Mouse (Mus musculus): ENCODE results near the gene C1qtnf2. TPM values are rescaled to one million over a fixed set of nuclear protein-coding genes. Genes with fewer than 3 reads are reported as not detected.

The C1qtnf2 gene
- total RNA-seq, 1 experiment = not detected

- H3K9me3 ChIP-seq (ENCODE audit: control insufficient read depth, insufficient read depth, low read depth, low read length) = no peaks in the 10 kb centered on the region
- H3K27ac ChIP-seq (ENCODE audit: insufficient read depth, low read depth, low read length, poor library complexity, severe bottlenecking) = no peak overlapping the region
- in situ Hi-C loops (cut with MboI; ENCODE audit: low sequenced_read_pairs in 2 of 2, unreplicated experiment in 2 of 2) = no loop called here
- H3K4me1 ChIP-seq (ENCODE audit: control insufficient read depth in 2 of 2, insufficient read depth in 2 of 2, low read length in 2 of 2, poor library complexity in 1 of 2) = peaks cover under 1 to 4% of the 10 kb centered on the region in 2 experiments; a peak in 2 of 4 replicates
- no peaks in the 10 kb centered on the region for H3K36me3 ChIP-seq (ENCODE audit: control insufficient read depth, insufficient read depth, low read length, poor library complexity, severe bottlenecking)
- no peak overlapping the region for H3K9ac ChIP-seq (ENCODE audit: insufficient read depth, low read depth, low read length, poor library complexity, severe bottlenecking)
- DNase-seq (ENCODE audit: low read depth, low spot score) = no peak
- no peak for TF ChIP-seq MAFK (IDR thresholded peaks at IDR 0.05; ENCODE audit: insufficient read depth, low read depth, low read length)
- no peak overlapping the region for H3K4me3 ChIP-seq (ENCODE audit: insufficient read depth in 1 of 2, low read depth in 1 of 2, low read length in 2 of 2, poor library complexity in 1 of 2, severe bottlenecking in 1 of 2)
These were observed 33.9 kb downstream of the C1qtnf2 start for GRCm38 (mm10) chr11:43507976-43508375.

GRCm38 (mm10) chr11:43509878-43510277 lies 35.8 kb downstream of the C1qtnf2 start:
- Histone ChIP-seq H3K27ac (ENCODE audit: insufficient read depth, low read depth, low read length, poor library complexity, severe bottlenecking) (no peak overlapping the region), H3K9me3 (ENCODE audit: control insufficient read depth, insufficient read depth, low read depth, low read length) (no peaks in the 10 kb centered on the region), H3K4me3 (ENCODE audit: insufficient read depth in 1 of 2, low read depth in 1 of 2, low read length in 2 of 2, poor library complexity in 1 of 2, severe bottlenecking in 1 of 2) (no peak overlapping the region), H3K4me1 (ENCODE audit: control insufficient read depth in 2 of 2, insufficient read depth in 2 of 2, low read length in 2 of 2, poor library complexity in 1 of 2) (peaks cover 1 to 10% of the 10 kb centered on the region in 2 experiments; a peak in 2 of 4 replicates), H3K36me3 (ENCODE audit: control insufficient read depth, insufficient read depth, low read length, poor library complexity, severe bottlenecking) (no peaks in the 10 kb centered on the region), H3K9ac (ENCODE audit: insufficient read depth, low read depth, low read length, poor library complexity, severe bottlenecking) (no peak overlapping the region)
- in situ Hi-C loops (cut with MboI; ENCODE audit: low sequenced_read_pairs in 2 of 2, unreplicated experiment in 2 of 2) = no loop called here
- no peak for DNase-seq (ENCODE audit: low read depth, low spot score)
- no peak for TF ChIP-seq ZC3H11A (IDR thresholded peaks at IDR 0.05; ENCODE audit: borderline replicate concordance, low read depth, low read length)
- no peak for TF ChIP-seq CHD2 (IDR thresholded peaks at IDR 0.05; ENCODE audit: low read depth, low read length)
- no peak for TF ChIP-seq ZNF384 (IDR thresholded peaks at IDR 0.05; ENCODE audit: low read depth, low read length)
- no peak for TF ChIP-seq MAFK (IDR thresholded peaks at IDR 0.05; ENCODE audit: insufficient read depth, low read depth, low read length)
- TF ChIP-seq HCFC1 (IDR thresholded peaks at IDR 0.05; ENCODE audit: borderline replicate concordance, insufficient read depth, low read length) = no peak

- H3K36me3 ChIP-seq (ENCODE audit: control insufficient read depth, insufficient read depth, low read length, poor library complexity, severe bottlenecking) = no peaks in the 10 kb centered on the region
- H3K9me3 ChIP-seq (ENCODE audit: control insufficient read depth, insufficient read depth, low read depth, low read length) = no peaks in the 10 kb centered on the region
- H3K9ac ChIP-seq (ENCODE audit: insufficient read depth, low read depth, low read length, poor library complexity, severe bottlenecking) = no peak overlapping the region
- no peak for TF ChIP-seq ZC3H11A (IDR thresholded peaks at IDR 0.05; ENCODE audit: borderline replicate concordance, low read depth, low read length)
- TF ChIP-seq ZNF384 (IDR thresholded peaks at IDR 0.05; ENCODE audit: low read depth, low read length) = no peak
- no peak for TF ChIP-seq CHD2 (IDR thresholded peaks at IDR 0.05; ENCODE audit: low read depth, low read length)
- no peak overlapping the region for H3K27ac ChIP-seq (ENCODE audit: insufficient read depth, low read depth, low read length, poor library complexity, severe bottlenecking)
- no peak overlapping the region for H3K4me3 ChIP-seq (ENCODE audit: insufficient read depth in 1 of 2, low read depth in 1 of 2, low read length in 2 of 2, poor library complexity in 1 of 2, severe bottlenecking in 1 of 2)
- no peak for DNase-seq (ENCODE audit: low read depth, low spot score)
- in situ Hi-C loops (cut with MboI; ENCODE audit: low sequenced_read_pairs in 2 of 2, unreplicated experiment in 2 of 2) = no loop called here
- peaks cover 1 to 10% of the 10 kb centered on the region in 2 experiments; a peak in 2 of 4 replicates for H3K4me1 ChIP-seq (ENCODE audit: control insufficient read depth in 2 of 2, insufficient read depth in 2 of 2, low read length in 2 of 2, poor library complexity in 1 of 2)
These were observed 38.6 kb downstream of the C1qtnf2 start for GRCm38 (mm10) chr11:43512661-43513190.

DNA sequence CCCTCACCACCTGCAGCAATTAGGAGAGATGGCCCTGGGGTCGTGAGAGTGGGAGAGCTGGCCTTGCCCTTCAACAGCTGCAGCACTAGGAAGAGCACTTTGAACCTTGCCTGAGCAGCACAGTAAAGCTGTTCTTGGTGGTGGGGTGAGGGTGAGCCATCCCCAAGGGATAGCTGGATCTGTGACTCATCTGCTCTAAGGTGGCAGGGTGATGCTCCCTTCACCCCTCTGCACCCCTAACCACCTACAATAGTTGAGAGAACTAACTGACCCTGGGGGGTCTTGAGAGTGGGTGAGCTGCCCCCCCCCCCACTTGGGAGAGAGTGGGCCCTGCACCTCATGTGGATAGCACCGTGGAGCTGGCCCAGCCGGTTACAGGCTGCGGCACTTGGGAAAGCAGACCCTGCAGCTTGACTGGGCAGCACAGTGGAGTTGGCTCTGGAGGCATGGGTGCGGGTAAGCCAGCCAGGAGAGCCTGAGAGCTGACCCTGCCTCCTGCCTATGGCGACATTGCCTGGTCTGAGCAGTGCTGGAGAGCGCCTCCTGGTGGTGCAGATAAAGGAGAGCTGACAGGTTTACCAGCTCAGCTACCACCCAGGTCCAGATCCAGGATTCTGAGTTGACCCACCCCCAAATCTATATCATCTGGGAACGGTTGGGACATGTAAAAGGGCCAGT lies 42.4 kb downstream of the C1qtnf2 start:
- Histone ChIP-seq H3K4me1 (ENCODE audit: control insufficient read depth in 2 of 2, insufficient read depth in 2 of 2, low read length in 2 of 2, poor library complexity in 1 of 2) (peaks cover 3 to 12% of the 10 kb centered on the region in 2 experiments; a peak in 2 of 4 replicates), H3K9me3 (ENCODE audit: control insufficient read depth, insufficient read depth, low read depth, low read length) (no peaks in the 10 kb centered on the region), H3K36me3 (ENCODE audit: control insufficient read depth, insufficient read depth, low read length, poor library complexity, severe bottlenecking) (no peaks in the 10 kb centered on the region), H3K4me3 (ENCODE audit: insufficient read depth in 1 of 2, low read depth in 1 of 2, low read length in 2 of 2, poor library complexity in 1 of 2, severe bottlenecking in 1 of 2) (no peak overlapping the region), H3K9ac (ENCODE audit: insufficient read depth, low read depth, low read length, poor library complexity, severe bottlenecking) (no peak overlapping the region), H3K27ac (ENCODE audit: insufficient read depth, low read depth, low read length, poor library complexity, severe bottlenecking) (no peak overlapping the region; the same call in 1 of the 2 replicates)
- in situ Hi-C loops (cut with MboI; ENCODE audit: low sequenced_read_pairs in 2 of 2, unreplicated experiment in 2 of 2) = no loop called here
- TF ChIP-seq ZNF384 (IDR thresholded peaks at IDR 0.05; ENCODE audit: low read depth, low read length) = no peak
- TF ChIP-seq ZC3H11A (IDR thresholded peaks at IDR 0.05; ENCODE audit: borderline replicate concordance, low read depth, low read length) = no peak
- TF ChIP-seq MAFK (IDR thresholded peaks at IDR 0.05; ENCODE audit: insufficient read depth, low read depth, low read length) = no peak
- no peak for TF ChIP-seq HCFC1 (IDR thresholded peaks at IDR 0.05; ENCODE audit: borderline replicate concordance, insufficient read depth, low read length)
- no peak for TF ChIP-seq CHD2 (IDR thresholded peaks at IDR 0.05; ENCODE audit: low read depth, low read length)
- DNase-seq (ENCODE audit: low read depth, low spot score) = no peak

DNA sequence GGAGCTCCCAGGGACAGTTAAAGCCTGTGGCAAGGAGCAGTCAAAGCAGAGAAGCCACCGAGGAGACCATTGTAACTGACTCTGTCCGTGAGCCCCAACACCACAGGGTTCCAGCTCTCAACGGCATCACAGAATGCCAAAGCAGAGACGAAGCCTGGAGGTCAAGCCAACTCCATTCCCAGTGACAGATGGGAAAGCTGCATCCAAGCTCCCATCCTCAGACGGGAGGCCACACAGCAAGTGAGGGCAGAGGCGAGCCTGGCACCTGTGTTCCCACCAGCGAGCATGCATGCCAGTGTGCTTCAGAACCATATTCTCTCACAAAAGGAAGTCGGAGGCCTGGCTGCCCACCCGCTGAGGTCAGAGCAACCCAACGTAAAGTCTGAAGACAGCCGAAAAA lies 43.6 kb downstream of the C1qtnf2 start:
- no peak overlapping the region for H3K4me3 ChIP-seq (ENCODE audit: insufficient read depth in 1 of 2, low read depth in 1 of 2, low read length in 2 of 2, poor library complexity in 1 of 2, severe bottlenecking in 1 of 2)
- no peak for DNase-seq (ENCODE audit: low read depth, low spot score)
- H3K9me3 ChIP-seq (ENCODE audit: control insufficient read depth, insufficient read depth, low read depth, low read length) = no peaks in the 10 kb centered on the region
- TF ChIP-seq ZC3H11A (IDR thresholded peaks at IDR 0.05; ENCODE audit: borderline replicate concordance, low read depth, low read length) (no peak), CHD2 (IDR thresholded peaks at IDR 0.05; ENCODE audit: low read depth, low read length) (no peak), HCFC1 (IDR thresholded peaks at IDR 0.05; ENCODE audit: borderline replicate concordance, insufficient read depth, low read length) (no peak), MAFK (IDR thresholded peaks at IDR 0.05; ENCODE audit: insufficient read depth, low read depth, low read length) (no peak), ZNF384 (IDR thresholded peaks at IDR 0.05; ENCODE audit: low read depth, low read length) (no peak)
- in situ Hi-C loops (cut with MboI; ENCODE audit: low sequenced_read_pairs in 2 of 2, unreplicated experiment in 2 of 2) = no loop called here
- H3K36me3 ChIP-seq (ENCODE audit: control insufficient read depth, insufficient read depth, low read length, poor library complexity, severe bottlenecking) = no peaks in the 10 kb centered on the region
- H3K4me1 ChIP-seq (ENCODE audit: control insufficient read depth in 2 of 2, insufficient read depth in 2 of 2, low read length in 2 of 2, poor library complexity in 1 of 2) = peaks cover 3 to 7% of the 10 kb centered on the region in 2 experiments; a peak in 1 of 4 replicates
- no peak overlapping the region for H3K9ac ChIP-seq (ENCODE audit: insufficient read depth, low read depth, low read length, poor library complexity, severe bottlenecking)
- H3K27ac ChIP-seq (ENCODE audit: insufficient read depth, low read depth, low read length, poor library complexity, severe bottlenecking) = no peak overlapping the region

All from ES-E14 (cell line).